Mouse (Mus musculus) G1E (cell line): ENCODE measurements at regions not wholly inside any gene's neighbourhood (a gene's known extent, or its start where the extent isn't known, plus 50 kb on each side); places are given as distances from the start of the nearest gene placed in this dataset.
"Not testable (repeated sequence)": the region's sequence is repeated elsewhere in the genome, so short reads cannot be mapped to it uniquely, and the experiment has no call there.

Source experiments
- ATAC-seq: 2 replicates; pipeline ENCODE4 v1.8.0; 2016; ENCODE audit warnings: mild to moderate bottlenecking; ENCODE audit not compliant: insufficient number of reproducible peaks, poor library complexity, low FRiP score, severe bottlenecking; ENCODE audit errors: extremely low read depth
- DNase-seq: peaks from one replicate; pipeline ENCODE4 v3.0.0; 2012; ENCODE audit warnings: low spot score
- H3K27me3 ChIP-seq: 2 replicates; pipeline ENCODE4 v1.6.1; 2012; ENCODE audit warnings: mild to moderate bottlenecking, low read length, inconsistent platforms; ENCODE audit not compliant: insufficient read depth
- H3K36me3 ChIP-seq: replicated peaks from 2 replicates; pipeline ENCODE3; 2012; ENCODE audit warnings: mild to moderate bottlenecking, inconsistent platforms
- H3K4me1 ChIP-seq: 2 replicates; pipeline ENCODE4 v1.6.1; 2012; ENCODE audit warnings: low read depth, low read length, inconsistent platforms, mixed read lengths; ENCODE audit not compliant: insufficient read depth
- H3K4me3 ChIP-seq: 2 replicates; pipeline ENCODE4 v1.5.1; 2012; ENCODE audit warnings: low read depth, mild to moderate bottlenecking, inconsistent platforms, low read length, moderate library complexity, mixed read lengths
- H3K9me3 ChIP-seq: replicated peaks from 2 replicates; pipeline ENCODE4 v1.6.1; 2012; ENCODE audit warnings: inconsistent platforms

DNA sequence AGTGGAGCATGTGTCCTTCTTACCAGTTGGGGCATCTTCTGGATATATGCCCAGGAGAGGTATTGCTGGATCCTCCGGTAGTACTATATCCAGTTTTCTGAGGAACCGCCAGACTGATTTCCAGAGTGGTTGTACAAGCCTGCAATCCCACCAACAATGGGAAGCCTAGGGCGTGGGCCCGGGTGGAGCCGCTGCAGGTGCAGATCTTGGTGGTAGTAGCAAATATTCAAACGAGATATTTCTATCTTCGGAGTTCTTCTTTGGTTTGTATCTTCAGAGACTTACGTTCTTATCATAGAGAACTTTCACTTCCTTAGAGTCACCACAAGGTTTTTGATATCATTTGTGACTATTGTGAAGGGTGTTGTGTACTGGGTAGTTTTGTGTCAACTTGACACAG lies 60.2 kb upstream of the Btbd35f28 start:
- not testable (repeated sequence) for H3K4me1 ChIP-seq, DNase-seq, H3K36me3 ChIP-seq, H3K4me3 ChIP-seq, H3K27me3 ChIP-seq, H3K9me3 ChIP-seq
- ATAC-seq, result peak; percentile 98
